Mouse (Mus musculus): ENCODE data around the gene Lrrc45.

DNA sequence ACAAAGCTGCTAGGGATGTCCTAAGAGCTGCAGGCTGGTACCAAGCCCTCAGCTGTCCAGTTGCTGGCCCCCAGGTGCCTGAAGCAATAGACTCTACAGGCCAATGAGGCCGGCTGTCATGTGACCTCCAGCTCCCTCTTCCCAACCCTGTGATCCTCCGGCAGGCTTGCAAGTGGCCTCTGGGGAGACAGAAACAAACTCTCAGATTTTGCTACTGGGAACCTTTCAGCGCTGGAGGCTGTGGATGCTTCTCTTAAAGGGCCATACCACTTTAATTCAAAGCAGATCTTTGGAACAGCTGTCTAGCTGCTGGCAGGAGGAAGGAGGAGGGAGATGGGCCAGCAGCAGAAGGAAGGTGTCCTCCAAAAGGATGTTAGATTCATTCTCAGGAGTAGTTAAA is 47.1 kb upstream of the Lrrc45 start:
- TF ChIP-seq CTCF (IDR thresholded peaks at IDR 0.05; ENCODE audit: control insufficient read depth, insufficient read depth, insufficient read length): no peak
- peak; percentile 41 for TF ChIP-seq USF1 (IDR thresholded peaks at IDR 0.05; ENCODE audit: low read depth)
- no peak for TF ChIP-seq CEBPB (IDR thresholded peaks at IDR 0.05; ENCODE audit: low read depth)
- no peak for TF ChIP-seq MAX (IDR thresholded peaks at IDR 0.05)

Measured in C2C12 (cell line).